Mouse (Mus musculus) spleen, adult 2 months (tissue): ENCODE data around the gene Phlpp1.

ENCODE experiments used
- CTCF ChIP-seq: fragments of 200-500 bp; IDR thresholded peaks from 2 replicates; pipeline ENCODE4 v1.5.1; 2011; ENCODE audit warnings: mild to moderate bottlenecking, inconsistent platforms; ENCODE audit not compliant: insufficient read depth, insufficient read length, insufficient replicate concordance; ENCODE audit errors: extremely low read depth
- POLR2A ChIP-seq: fragments of 200-500 bp; IDR thresholded peaks from 2 replicates; pipeline ENCODE4 v1.6.1; 2011; ENCODE audit warnings: low read depth, low read length, inconsistent platforms

DNA sequence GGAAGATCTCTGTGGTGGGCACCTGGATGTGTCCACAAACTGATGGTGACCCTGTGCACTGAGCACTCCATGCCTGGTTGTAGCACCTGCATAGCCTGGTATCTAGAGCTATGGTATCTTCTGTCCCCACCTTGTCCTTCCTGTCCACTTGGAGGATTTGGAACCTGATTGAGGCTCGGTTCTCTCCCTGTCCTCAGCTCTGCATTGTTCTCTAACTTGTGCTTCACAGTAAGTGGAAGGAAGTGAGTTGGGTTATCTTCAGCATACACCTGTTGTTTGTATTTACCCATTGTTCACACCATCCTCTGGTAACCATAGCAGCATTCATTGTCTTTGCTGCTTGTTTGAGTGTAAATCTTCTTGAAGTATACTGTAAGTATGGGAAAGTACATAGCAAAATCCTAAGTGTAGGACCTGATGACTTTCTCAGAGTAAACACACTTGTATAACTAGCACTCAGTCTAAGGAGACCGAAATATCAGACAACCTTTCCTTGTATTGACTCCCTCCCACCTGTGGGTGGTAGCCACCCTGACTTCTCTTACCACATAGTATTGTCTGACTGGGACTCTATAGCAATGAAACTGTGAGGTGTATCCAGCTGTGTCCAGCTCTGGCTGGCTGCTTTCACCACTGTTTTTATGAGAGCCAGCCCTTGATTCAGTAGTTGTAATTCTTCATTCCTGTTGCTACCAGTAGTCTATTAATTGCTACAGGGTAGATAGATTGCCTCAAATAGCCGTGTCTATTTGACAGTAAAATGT lies 191.5 kb downstream of the Phlpp1 start:
- TF ChIP-seq CTCF (no peak), POLR2A (no peak)
